Mouse (Mus musculus): Measurements from ENCODE around the gene Ralgps2.

GRCm38 (mm10) chr1:156856666-156857065, 82.8 kb downstream of the Ralgps2 start:
- TF ChIP-seq CTCF (IDR thresholded peaks at IDR 0.05; ENCODE audit: low read depth, low read length): no peak
- TF ChIP-seq GATA1 (IDR thresholded peaks at IDR 0.05; ENCODE audit: borderline replicate concordance, low read length): no peak
- TF ChIP-seq TAL1 (conservative IDR thresholded peaks at IDR 0.05; ENCODE audit: low read depth, low read length): no peak
- TF ChIP-seq GATA2 (IDR thresholded peaks at IDR 0.05; ENCODE audit: borderline replicate concordance, low read depth, low read length): no peak
